Mouse (Mus musculus) embryonic facial prominence, embryonic 10.5 days (tissue): Measurements from ENCODE around the gene Hes7. TPM values are rescaled to one million over a fixed set of nuclear protein-coding genes. Genes with fewer than 3 reads are reported as not detected.

Source experiments
- DNase-seq: peaks from one replicate; pipeline ENCODE4 v3.0.0-alpha.2; 2017; ENCODE audit warnings: low spot score
- H3K27ac ChIP-seq: fragments of 300-500 bp; sonication (generic); replicated peaks from 2 replicates; pipeline ENCODE4 v1.5.1; 2016; ENCODE audit warnings: mild to moderate bottlenecking
- H3K27me3 ChIP-seq: fragments of 300-500 bp; sonication (generic); replicated peaks from 2 replicates; pipeline ENCODE4 v1.6.1; 2016; ENCODE audit warnings: low read depth, mild to moderate bottlenecking; ENCODE audit not compliant: poor library complexity, severe bottlenecking
- H3K36me3 ChIP-seq: fragments of 300-500 bp; sonication (generic); replicated peaks from 2 replicates; pipeline ENCODE4 v1.6.1; 2016; ENCODE audit warnings: mild to moderate bottlenecking, moderate library complexity
- H3K4me1 ChIP-seq: fragments of 300-500 bp; sonication (generic); 2 replicates; pipeline ENCODE4 v1.6.1; 2016
- H3K4me3 ChIP-seq: fragments of 300-500 bp; sonication (generic); 2 replicates; pipeline ENCODE4 v1.5.1; 2016; ENCODE audit warnings: mild to moderate bottlenecking, moderate library complexity
- H3K9me3 ChIP-seq: fragments of 300-500 bp; sonication (generic); 2 replicates; pipeline ENCODE4 v1.6.1; 2016; ENCODE audit warnings: mild to moderate bottlenecking
- WGBS: fragments of 180-500 bp; shearing (Covaris S2); methylation state at CpG from one replicate; pipeline ENCODE4 v1.1.7; 2016; 5-methylcytosine and 5-hydroxymethylcytosine counted together
- polyA plus RNA-seq: library from polyadenylated mRNA; unstranded; fragments of >200 nt; fragmentation: Nextera tagmentation; extraction: Ambion mirVana; gene quantifications from 2 replicates; pipeline ENCODE4 v1.2.1, GENCODE M21; 2016

Hes7 gene
- polyA plus RNA-seq, 1 experiment from 2014 or later: 0.36 TPM

DNA sequence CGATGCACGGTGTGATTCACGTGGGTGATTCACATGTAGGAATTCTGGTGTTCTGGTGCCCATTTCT is 5.5 kb downstream of the Hes7 start, which contains the start of gene Aloxe3:
Gene Aloxe3, plus strand, starts transcription at position 45 of the 67 bp plus-strand sequence.
- 5% methylated on average over 3 of the region's 3 CpGs for WGBS
- Histone ChIP-seq H3K36me3 (no peaks in the 10 kb centered on the region), H3K27ac (peak within 1 kb of the TSS; percentile 54; the same call in 1 of the 2 replicates), H3K9me3 (no peaks in the 10 kb centered on the region), H3K4me1 (peaks cover 42% of the 10 kb centered on the region), H3K4me3 (peak within 1 kb of the TSS; percentile 74), H3K27me3 (peaks cover 42% of the 10 kb centered on the region)
- no peak for DNase-seq

DNA sequence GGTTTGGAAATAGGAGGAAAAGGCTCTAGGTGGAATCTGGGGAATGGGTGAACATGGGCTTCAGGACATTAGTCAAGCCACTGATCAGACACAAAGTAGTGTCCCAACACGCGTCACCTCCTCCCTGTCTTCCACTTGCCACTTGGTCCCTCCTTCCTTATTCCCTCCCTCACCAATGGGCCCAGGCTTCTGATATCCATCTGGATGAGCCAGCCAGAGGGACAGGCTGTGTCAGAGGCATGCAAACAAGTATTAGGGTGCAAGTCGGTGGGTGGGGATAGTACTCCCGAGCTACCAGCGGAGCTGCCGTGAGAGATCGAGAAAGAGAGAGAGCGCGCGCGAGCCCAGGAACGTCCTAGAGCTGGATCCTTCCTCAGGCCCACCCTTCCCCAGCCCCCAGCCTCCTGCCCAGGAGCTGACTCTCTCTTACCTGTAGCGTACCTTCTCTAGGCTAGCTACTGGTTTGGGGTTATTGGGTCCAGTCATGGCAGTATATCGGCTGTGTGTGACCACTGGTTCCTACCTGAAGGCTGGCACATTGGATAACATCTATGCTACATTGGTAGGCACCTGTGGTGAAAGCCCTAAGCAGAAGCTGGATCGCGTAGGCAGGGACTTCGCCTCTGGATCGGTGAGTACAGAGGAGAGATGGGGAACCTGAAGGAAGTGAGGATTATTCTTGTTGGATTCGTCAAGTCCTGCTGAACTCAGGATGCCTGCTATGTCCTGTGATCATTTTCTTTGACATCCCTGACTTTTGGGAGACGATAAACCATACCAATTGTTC is 5.9 kb downstream of the Hes7 start:
- WGBS: 10% methylated on average over 20 of the region's 20 CpGs
- no peaks in the 10 kb centered on the region for H3K9me3 ChIP-seq
- H3K4me3 ChIP-seq: peak overlapping the region; percentile 74
- H3K27me3 ChIP-seq: peaks cover 38% of the 10 kb centered on the region
- DNase-seq: peak; percentile 42
- H3K27ac ChIP-seq: no peak overlapping the region
- no peaks in the 10 kb centered on the region for H3K36me3 ChIP-seq
- H3K4me1 ChIP-seq: peaks cover 38% of the 10 kb centered on the region

DNA sequence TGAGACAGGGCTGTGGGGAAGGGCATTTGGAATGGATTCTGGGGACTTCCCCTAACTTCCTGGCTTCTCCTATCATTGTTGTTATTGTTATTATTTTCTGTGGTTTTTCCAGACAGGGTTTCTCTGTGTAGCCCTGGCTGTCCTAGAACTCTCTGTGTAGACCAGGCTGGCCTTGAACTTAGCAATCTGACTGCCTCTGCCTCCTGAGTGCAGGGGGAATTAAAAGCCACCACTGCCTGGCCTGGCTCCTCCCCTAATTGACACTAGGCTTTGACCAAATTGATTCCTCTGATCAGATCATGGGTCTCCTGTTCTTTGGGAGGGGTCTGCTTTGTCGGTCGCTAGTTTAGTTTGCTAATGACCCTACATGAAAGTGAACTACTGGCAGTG is 6.5 kb downstream of the Hes7 start:
- Histone ChIP-seq H3K4me1 (peaks cover 32% of the 10 kb centered on the region), H3K9me3 (no peaks in the 10 kb centered on the region), H3K4me3 (peak overlapping the region; percentile 74; the same call in 1 of the 2 replicates), H3K36me3 (no peaks in the 10 kb centered on the region), H3K27me3 (peaks cover 34% of the 10 kb centered on the region), H3K27ac (no peak overlapping the region)
- WGBS: 53% methylated on average over 2 of the region's 2 CpGs
- DNase-seq: no peak

DNA sequence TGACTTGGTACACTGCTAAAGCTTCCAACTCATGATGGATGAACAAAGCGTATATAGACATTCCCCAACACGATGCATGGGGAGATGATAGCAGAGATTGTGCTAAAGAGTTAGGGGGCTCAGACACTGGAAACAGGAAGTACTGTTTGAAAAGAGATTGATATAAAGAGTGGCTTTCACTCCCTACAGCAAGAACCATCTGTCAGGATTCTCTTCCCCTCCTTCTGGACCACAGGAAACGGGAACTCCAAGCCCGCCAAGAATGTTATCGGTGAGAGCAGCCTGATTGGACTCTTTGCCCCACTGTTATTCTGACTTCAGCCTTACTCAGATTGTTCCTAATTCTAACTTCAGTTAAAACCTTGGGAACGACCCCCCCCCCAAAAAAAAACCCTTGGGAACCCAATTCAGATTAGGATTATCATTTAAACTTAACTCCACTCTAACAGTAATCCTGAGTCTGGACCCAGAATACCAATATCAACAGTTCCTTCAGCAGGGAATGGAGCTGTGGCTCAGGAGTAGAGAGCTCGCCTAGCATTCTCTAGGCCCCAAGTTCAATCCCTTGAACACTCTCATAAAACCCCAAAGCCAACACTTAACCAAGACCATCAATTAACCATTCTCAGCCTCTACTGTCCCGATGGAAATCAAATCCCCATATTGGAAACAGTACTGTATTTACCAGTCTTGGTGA is 8.4 kb downstream of the Hes7 start:
- WGBS: 75% methylated on average over 8 of the region's 8 CpGs
- H3K4me1 ChIP-seq: peaks cover 21% of the 10 kb centered on the region
- H3K27me3 ChIP-seq: peaks cover 44% of the 10 kb centered on the region
- H3K27ac ChIP-seq: no peak overlapping the region
- DNase-seq: no peak
- no peak overlapping the region for H3K4me3 ChIP-seq
- no peaks in the 10 kb centered on the region for H3K9me3 ChIP-seq
- H3K36me3 ChIP-seq: no peaks in the 10 kb centered on the region

DNA sequence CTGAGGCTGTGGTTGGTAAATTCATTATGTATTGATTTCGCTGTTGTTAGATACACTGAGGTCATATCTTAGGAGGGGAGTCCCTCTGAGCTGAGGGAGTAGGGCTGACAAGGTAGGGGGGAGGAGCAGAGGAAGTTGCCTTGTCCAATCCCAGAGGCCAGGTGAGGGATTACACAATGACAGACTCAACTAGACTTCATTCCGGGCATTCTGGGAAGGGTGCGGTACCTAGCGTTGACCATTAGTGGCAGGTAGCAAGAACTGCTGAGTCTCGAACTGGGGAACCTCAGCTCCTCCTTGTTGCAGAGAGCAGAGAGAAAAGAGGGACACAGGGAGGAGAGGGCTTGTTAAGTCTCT is 13.3 kb downstream of the Hes7 start:
- peaks cover 26% of the 10 kb centered on the region for H3K27me3 ChIP-seq
- peaks cover 18% of the 10 kb centered on the region for H3K4me1 ChIP-seq
- no peak for DNase-seq
- 13% methylated on average over 5 of the region's 5 CpGs for WGBS
- no peaks in the 10 kb centered on the region for H3K36me3 ChIP-seq
- no peaks in the 10 kb centered on the region for H3K9me3 ChIP-seq
- no peak overlapping the region; the same call in 1 of the 2 replicates for H3K27ac ChIP-seq
- peak overlapping the region; percentile 59 for H3K4me3 ChIP-seq

DNA sequence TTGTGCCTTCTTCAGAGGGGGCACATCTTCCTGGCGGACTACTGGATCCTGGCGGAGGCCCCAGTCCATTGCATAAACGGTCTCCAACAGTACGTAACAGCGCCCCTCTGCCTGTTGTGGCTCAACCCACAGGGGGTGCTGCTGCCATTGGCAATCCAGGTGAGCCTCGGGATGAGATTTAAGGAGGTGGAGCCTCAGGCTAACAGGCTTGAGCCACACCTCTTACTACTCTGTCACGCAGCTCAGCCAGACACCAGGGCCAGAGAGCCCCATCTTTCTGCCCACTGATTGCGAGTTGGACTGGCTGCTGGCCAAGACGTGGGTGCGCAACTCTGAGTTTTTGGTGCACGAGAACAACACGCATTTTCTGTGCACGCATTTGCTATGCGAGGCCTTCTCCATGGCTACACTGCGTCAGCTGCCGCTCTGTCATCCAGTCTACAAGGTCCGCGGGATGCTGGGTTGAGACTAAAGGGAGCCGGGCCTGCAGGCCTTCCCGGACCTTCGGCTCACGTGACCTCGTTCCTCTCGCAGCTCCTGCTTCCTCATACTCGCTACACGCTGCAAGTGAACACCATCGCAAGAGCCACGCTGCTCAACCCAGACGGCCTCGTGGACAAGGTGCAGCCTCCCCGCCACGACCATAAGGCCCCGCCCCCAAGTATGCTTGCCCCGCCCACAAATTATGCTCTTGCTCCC is 13.9 kb downstream of the Hes7 start:
- peak; percentile 70 for DNase-seq
- peak overlapping the region; percentile 22 for H3K27ac ChIP-seq
- no peaks in the 10 kb centered on the region for H3K36me3 ChIP-seq
- peaks cover 18% of the 10 kb centered on the region for H3K4me1 ChIP-seq
- H3K4me3 ChIP-seq: peak overlapping the region; percentile 59
- peaks cover 26% of the 10 kb centered on the region for H3K27me3 ChIP-seq
- WGBS: 1% methylated on average over 34 of the region's 34 CpGs
- no peaks in the 10 kb centered on the region for H3K9me3 ChIP-seq

DNA sequence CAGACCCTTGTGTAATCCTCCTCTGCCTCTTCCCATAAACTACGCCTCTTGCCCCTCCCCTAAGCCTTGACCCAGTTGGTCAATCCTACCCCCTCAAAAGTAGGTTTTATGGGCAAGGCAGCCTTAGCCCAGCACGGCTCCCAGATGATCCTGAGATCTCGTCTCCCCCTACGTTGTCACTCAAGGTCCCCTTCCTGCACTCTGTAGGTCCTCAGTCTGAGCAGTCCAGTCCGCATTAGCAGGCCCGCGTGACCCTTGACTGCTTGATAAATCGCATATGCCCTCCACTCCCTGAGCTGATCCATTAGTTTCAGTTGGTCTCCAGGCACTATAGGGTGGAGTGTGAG is 14.4 kb downstream of the Hes7 start:
- WGBS: 32% methylated on average over 8 of the region's 8 CpGs
- Histone ChIP-seq H3K27me3 (peaks cover 23% of the 10 kb centered on the region), H3K36me3 (no peaks in the 10 kb centered on the region), H3K4me1 (peaks cover 18% of the 10 kb centered on the region), H3K4me3 (peak overlapping the region; percentile 59), H3K27ac (peak overlapping the region; percentile 22), H3K9me3 (no peaks in the 10 kb centered on the region)
- DNase-seq: no peak

DNA sequence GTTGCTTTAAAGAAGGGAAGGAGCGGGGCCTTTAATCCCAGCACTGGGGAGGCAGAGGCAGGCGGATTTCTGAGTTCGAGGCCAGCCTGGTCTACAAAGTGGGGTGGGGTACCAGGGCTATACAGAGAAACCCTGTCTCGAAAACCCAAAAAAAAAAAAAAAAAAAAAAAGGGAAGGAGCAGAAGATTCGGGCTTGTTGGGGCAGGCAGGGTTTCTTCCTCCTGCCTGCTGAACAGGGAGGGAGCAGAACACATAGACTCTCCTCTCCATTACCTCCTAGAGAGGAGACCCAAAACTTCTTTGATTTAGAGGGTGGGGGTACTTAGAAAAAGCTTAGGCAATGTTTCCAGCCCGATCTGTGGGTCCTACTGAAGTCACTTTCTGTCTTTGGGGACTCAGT is 15.2 kb downstream of the Hes7 start:
- no peaks in the 10 kb centered on the region for H3K36me3 ChIP-seq
- peaks cover 18% of the 10 kb centered on the region for H3K4me1 ChIP-seq
- no peak for DNase-seq
- peaks cover 23% of the 10 kb centered on the region for H3K27me3 ChIP-seq
- H3K27ac ChIP-seq: no peak overlapping the region
- 85% methylated on average over 6 of the region's 6 CpGs for WGBS
- H3K4me3 ChIP-seq: no peak overlapping the region
- no peaks in the 10 kb centered on the region for H3K9me3 ChIP-seq

DNA sequence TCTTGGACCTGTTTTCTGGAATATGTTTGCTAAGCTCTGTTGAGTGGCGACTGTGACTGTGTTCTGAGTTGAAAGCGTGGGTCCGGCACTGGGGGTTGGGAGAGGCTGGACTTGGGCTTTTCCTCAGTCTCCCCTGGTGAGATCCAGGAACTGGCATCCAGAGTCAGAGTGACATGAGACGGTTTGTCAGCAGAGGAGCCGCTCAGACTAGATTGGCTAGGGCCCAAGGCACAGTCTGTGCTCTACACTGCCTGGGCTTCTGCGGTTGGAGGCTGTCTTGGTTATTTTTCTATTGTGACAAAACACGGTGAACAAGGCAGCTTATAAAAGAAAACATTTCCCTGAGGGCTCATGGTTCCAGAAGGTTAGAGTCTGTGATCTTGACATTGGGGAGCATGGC is 27.3 kb downstream of the Hes7 start:
- Histone ChIP-seq H3K4me1 (peaks cover 11% of the 10 kb centered on the region), H3K36me3 (no peaks in the 10 kb centered on the region), H3K27me3 (peaks cover 20% of the 10 kb centered on the region), H3K27ac (no peak overlapping the region), H3K9me3 (no peaks in the 10 kb centered on the region), H3K4me3 (no peak overlapping the region)
- DNase-seq: no peak
- WGBS: 76% methylated on average over 7 of the region's 7 CpGs

DNA sequence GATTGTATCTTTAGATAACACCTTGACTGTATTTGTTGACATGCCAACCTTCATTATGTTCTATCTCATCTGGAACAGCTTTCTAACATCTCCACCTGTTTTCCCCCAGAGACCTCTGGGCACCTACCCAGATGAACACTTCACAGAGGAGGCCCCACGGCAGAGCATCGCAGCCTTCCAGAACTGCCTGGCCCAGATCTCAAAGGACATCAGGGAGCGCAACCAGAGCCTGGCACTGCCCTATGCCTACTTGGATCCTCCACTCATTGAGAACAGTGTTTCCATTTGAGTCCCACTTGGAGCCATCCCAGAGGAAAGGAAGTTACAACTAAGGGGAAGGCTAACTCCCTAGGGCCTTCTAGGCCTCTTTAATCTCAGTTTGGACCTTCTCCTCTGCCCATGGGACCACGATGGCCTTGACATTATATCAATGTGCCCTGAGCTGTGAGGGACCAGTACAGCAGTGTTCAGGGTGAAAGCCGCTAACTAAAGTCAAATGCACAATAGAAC is 28.3 kb downstream of the Hes7 start:
- Histone ChIP-seq H3K4me3 (no peak overlapping the region), H3K27ac (no peak overlapping the region), H3K9me3 (no peaks in the 10 kb centered on the region), H3K4me1 (peaks cover 12% of the 10 kb centered on the region), H3K27me3 (peaks cover 25% of the 10 kb centered on the region), H3K36me3 (no peaks in the 10 kb centered on the region)
- DNase-seq: no peak
- WGBS: 87% methylated on average over 5 of the region's 5 CpGs

DNA sequence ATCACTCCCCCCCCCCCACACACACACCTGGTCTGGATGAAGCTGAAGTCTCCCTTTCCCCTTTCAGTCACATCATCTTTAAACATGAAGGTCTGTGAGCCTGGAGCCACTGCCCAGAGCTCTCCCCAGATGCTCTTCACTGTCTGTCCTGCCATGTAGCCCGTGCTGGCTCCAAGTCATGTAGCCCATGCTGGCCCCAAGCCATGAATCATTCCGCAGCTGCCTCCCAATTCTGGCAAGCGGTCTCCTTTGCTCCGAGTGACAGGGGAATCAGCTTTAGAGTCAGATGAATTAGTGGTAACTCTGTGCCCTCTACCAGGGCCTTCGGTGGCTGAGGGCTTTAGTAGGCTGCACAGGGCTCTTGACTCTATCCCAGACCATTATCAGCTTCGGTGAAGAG is 29.5 kb downstream of the Hes7 start:
- Histone ChIP-seq H3K36me3 (no peaks in the 10 kb centered on the region), H3K4me1 (peaks cover 12% of the 10 kb centered on the region), H3K4me3 (no peak overlapping the region), H3K27me3 (peaks cover 35% of the 10 kb centered on the region), H3K9me3 (no peaks in the 10 kb centered on the region), H3K27ac (no peak overlapping the region)
- WGBS: 85% methylated on average over 6 of the region's 6 CpGs
- no peak for DNase-seq

DNA sequence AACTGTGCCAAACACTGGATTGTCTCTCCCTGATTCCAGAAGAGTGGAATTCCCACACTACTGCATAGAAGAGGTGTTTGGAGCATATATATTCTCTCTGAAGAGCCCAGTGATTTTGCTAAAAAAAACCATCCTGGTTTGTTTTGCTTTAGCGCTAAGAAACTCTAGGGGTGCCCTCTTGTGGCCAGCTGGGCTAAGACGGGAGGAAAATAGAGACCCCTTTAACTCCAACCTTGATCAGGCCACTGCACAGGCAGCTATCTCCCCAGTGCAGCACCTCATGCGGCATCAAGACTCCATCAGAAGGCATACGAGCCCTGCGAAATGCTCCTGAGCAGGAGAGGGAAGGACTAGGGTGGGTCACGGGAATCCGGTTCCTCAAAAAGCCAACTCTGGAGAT is 30.2 kb downstream of the Hes7 start:
- Histone ChIP-seq H3K9me3 (no peaks in the 10 kb centered on the region), H3K27ac (no peak overlapping the region), H3K36me3 (no peaks in the 10 kb centered on the region), H3K27me3 (peaks cover 42% of the 10 kb centered on the region), H3K4me3 (peak overlapping the region; percentile 47), H3K4me1 (peaks cover 12% of the 10 kb centered on the region)
- 9% methylated on average over 7 of the region's 7 CpGs for WGBS
- peak; percentile 74 for DNase-seq

DNA sequence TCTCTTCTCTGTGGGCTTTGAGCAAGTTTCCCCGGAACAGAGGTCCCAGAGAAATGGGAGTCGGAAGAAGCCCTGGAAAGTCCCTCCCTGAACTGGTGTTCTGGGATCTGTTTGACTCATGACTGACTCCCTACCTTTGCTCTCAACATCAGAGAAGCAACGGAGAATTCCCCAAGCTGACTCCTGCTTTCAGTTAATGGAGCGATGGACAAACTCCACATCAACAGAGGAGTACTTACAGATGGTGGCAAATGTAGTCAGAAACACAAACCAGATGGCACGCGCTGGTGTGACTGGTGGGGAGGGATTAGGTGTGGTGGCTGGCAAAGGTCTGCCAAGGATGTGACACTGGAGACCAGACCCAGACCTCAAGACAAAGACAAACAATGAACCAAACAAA is 30.8 kb downstream of the Hes7 start:
- H3K27ac ChIP-seq: no peak overlapping the region
- H3K36me3 ChIP-seq: no peaks in the 10 kb centered on the region
- peak; percentile 40 for DNase-seq
- WGBS: 62% methylated on average over 6 of the region's 6 CpGs
- H3K4me3 ChIP-seq: peak overlapping the region; percentile 47
- peaks cover 48% of the 10 kb centered on the region for H3K27me3 ChIP-seq
- H3K4me1 ChIP-seq: peaks cover 12% of the 10 kb centered on the region
- no peaks in the 10 kb centered on the region for H3K9me3 ChIP-seq
